Mouse (Mus musculus) stomach, postnatal 0 days (tissue): Measurements from ENCODE around the gene Hk3.

Experiments
- CTCF ChIP-seq: IDR thresholded peaks from 2 replicates; pipeline ENCODE4 v1.5.1; 2016; ENCODE audit warnings: antibody characterized with exemption, low read depth, mild to moderate bottlenecking, moderate library complexity
- EP300 ChIP-seq: optimal IDR thresholded peaks from 2 replicates; pipeline ENCODE3; 2016; ENCODE audit warnings: antibody characterized with exemption

DNA sequence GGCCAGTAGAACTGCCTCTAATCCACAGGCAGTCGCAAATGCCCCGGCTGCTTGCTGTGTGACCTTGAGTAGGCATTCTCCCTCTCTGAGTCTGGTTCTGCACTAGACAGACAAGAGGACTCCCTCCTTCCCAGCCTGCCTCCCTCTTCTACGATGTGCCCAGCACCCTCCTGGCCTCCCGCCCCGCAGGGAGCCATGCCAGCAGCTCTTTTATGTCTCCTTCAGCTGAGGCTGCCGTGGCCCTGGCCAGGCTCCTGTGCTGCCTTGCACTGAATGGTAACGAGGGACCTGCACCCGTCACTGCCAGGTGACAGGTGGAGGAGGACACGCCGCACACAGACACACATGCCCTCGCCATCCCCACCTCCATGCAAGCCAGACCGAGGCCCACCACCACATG is 40.2 kb downstream of the Hk3 start:
- TF ChIP-seq EP300: no peak
- no peak for TF ChIP-seq CTCF
